Mouse (Mus musculus) heart, adult 11 months (tissue): ENCODE results near the gene Zfand3.

Experiments
- DNase-seq: peaks from one replicate; pipeline ENCODE4 v3.0.0; 2022

Zfand3 gene

GRCm38 (mm10) chr17:30004203-30005102 lies at the start of gene Zfand3:
TSS of gene Zfand3 (plus strand) at chr17:30004733.
- peak; percentile 100 for DNase-seq

- no peak for DNase-seq
Observed at GRCm38 (mm10) chr17:29955880-29956279, 48.7 kb upstream of the Zfand3 start.

- DNase-seq: no peak
Observed at GRCm38 (mm10) chr17:29963730-29964259, 40.7 kb upstream of the Zfand3 start.

- no peak for DNase-seq
Observed at GRCm38 (mm10) chr17:29965506-29965905, 39.0 kb upstream of the Zfand3 start.

- no peak for DNase-seq
Observed at GRCm38 (mm10) chr17:29970037-29970555, 34.4 kb upstream of the Zfand3 start, which contains the start of gene Mdga1. TSS of gene Mdga1 (minus strand) at chr17:29970087.

GRCm38 (mm10) chr17:29971761-29972432 lies 32.6 kb upstream of the Zfand3 start:
- no peak for DNase-seq

- no peak for DNase-seq
Observed at GRCm38 (mm10) chr17:29973226-29973625, 31.3 kb upstream of the Zfand3 start.

GRCm38 (mm10) chr17:29975731-29976130 lies 28.8 kb upstream of the Zfand3 start:
- peak; percentile 97 for DNase-seq

GRCm38 (mm10) chr17:29979020-29979419 lies 25.5 kb upstream of the Zfand3 start:
- DNase-seq: no peak

- no peak for DNase-seq
Observed at GRCm38 (mm10) chr17:29979841-29980240, 24.7 kb upstream of the Zfand3 start.

GRCm38 (mm10) chr17:29981568-29981967 lies 23.0 kb upstream of the Zfand3 start:
- DNase-seq: no peak

- no peak for DNase-seq
Observed at GRCm38 (mm10) chr17:29983190-29983589, 21.3 kb upstream of the Zfand3 start.

- no peak for DNase-seq
Observed at GRCm38 (mm10) chr17:29984931-29985330, 19.6 kb upstream of the Zfand3 start.

- DNase-seq: peak; percentile 95
Observed at GRCm38 (mm10) chr17:29985534-29985933, 19.0 kb upstream of the Zfand3 start.

GRCm38 (mm10) chr17:29988141-29988540 lies 16.4 kb upstream of the Zfand3 start:
- no peak for DNase-seq

- DNase-seq: no peak
Observed at GRCm38 (mm10) chr17:29989653-29990052, 14.9 kb upstream of the Zfand3 start.

- no peak for DNase-seq
Observed at GRCm38 (mm10) chr17:29990136-29990535, 14.4 kb upstream of the Zfand3 start.

- DNase-seq: no peak
Observed at GRCm38 (mm10) chr17:29990845-29991244, 13.7 kb upstream of the Zfand3 start.

- peak; percentile 88 for DNase-seq
Observed at GRCm38 (mm10) chr17:29993488-29993887, 11.0 kb upstream of the Zfand3 start.

- no peak for DNase-seq
Observed at GRCm38 (mm10) chr17:29994011-29994410, 10.5 kb upstream of the Zfand3 start.

GRCm38 (mm10) chr17:29994459-29994858 lies 10.1 kb upstream of the Zfand3 start:
- DNase-seq: no peak

- DNase-seq: no peak
Observed at GRCm38 (mm10) chr17:29995986-29996385, 8.5 kb upstream of the Zfand3 start.

- no peak for DNase-seq
Observed at GRCm38 (mm10) chr17:29997726-29998125, 6.8 kb upstream of the Zfand3 start.
